Mouse (Mus musculus) splenic B cell, adult 2 months (primary cell): ENCODE measurements at regions not wholly inside any gene's neighbourhood (a gene's known extent, or its start where the extent isn't known, plus 50 kb on each side); places are given as distances from the start of the nearest gene placed in this dataset.

ENCODE experiments used
- DNase-seq: peaks from one replicate; pipeline ENCODE4 v3.0.0-alpha.2; 2011; ENCODE audit warnings: low read depth, low spot score
- H3K27me3 ChIP-seq: 2 replicates; pipeline ENCODE4 v1.6.1; 2012; ENCODE audit warnings: mild to moderate bottlenecking, low read length, moderate library complexity, mixed read lengths; ENCODE audit not compliant: control insufficient read depth, poor library complexity, insufficient read depth, severe bottlenecking
- H3K36me3 ChIP-seq: 2 replicates; pipeline ENCODE4 v1.6.1; 2012; ENCODE audit warnings: mild to moderate bottlenecking, low read length, moderate library complexity, mixed read lengths; ENCODE audit not compliant: control insufficient read depth, poor library complexity, insufficient read depth, severe bottlenecking

DNA sequence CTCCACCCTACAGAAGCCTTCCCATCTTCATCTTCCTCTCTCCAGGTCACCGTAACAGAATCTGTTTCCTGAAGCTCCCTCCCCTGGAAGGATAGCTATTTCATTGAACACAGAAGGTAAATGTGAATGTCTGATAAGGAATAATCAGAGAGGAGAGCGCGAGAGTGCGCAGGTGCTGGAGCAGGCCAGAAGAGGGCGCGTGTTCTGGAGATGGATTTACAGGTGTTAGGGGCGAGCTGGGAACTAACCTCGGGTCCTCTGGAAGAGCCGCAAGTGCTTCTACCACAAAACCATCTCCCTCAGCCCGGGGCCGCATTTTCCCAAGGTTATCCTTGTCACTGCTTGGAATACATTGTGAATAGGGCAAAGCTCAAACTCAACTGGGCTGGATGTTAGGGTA, 112.8 kb downstream of the Tfap2c start:
- no peak for DNase-seq
- H3K27me3 ChIP-seq, result no peaks in the 10 kb centered on the region
- H3K36me3 ChIP-seq, result no peaks in the 10 kb centered on the region

- no peaks in the 10 kb centered on the region for H3K36me3 ChIP-seq
- no peaks in the 10 kb centered on the region for H3K27me3 ChIP-seq
- DNase-seq, result no peak
Observed at GRCm38 (mm10) chr2:172663681-172664080, 114.3 kb downstream of the Tfap2c start.

- no peak for DNase-seq
- Histone ChIP-seq H3K27me3 (no peaks in the 10 kb centered on the region), H3K36me3 (no peaks in the 10 kb centered on the region)
Observed at GRCm38 (mm10) chr2:172673081-172673480, 123.7 kb downstream of the Tfap2c start.

GRCm38 (mm10) chr2:172674641-172675040, 125.2 kb downstream of the Tfap2c start:
- Histone ChIP-seq H3K36me3 (no peaks in the 10 kb centered on the region), H3K27me3 (no peaks in the 10 kb centered on the region)
- no peak for DNase-seq

DNA sequence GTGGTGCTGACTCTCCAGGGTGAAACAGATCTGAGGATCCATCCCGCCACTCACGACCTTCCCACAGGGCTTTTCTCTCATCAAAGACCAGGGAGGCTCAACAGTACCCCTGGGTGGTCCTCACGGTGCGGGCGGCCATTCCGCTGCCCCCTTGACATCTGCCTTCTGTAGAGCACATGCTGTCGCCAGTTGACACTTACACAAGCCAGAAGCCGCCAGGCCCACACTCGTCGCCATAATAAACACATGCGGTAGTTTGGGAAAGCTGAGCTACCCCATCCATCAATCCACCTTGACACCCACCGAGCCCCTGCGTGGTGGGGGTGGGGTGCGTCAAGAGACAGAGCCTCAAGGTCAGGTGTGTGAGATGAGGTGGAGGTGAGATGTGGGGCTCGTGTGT, 125.7 kb downstream of the Tfap2c start:
- no peak for DNase-seq
- no peaks in the 10 kb centered on the region for H3K27me3 ChIP-seq
- H3K36me3 ChIP-seq, result no peaks in the 10 kb centered on the region

GRCm38 (mm10) chr2:172690196-172690595, 140.8 kb downstream of the Tfap2c start:
- H3K27me3 ChIP-seq, result no peaks in the 10 kb centered on the region
- H3K36me3 ChIP-seq, result no peaks in the 10 kb centered on the region
- DNase-seq, result no peak

DNA sequence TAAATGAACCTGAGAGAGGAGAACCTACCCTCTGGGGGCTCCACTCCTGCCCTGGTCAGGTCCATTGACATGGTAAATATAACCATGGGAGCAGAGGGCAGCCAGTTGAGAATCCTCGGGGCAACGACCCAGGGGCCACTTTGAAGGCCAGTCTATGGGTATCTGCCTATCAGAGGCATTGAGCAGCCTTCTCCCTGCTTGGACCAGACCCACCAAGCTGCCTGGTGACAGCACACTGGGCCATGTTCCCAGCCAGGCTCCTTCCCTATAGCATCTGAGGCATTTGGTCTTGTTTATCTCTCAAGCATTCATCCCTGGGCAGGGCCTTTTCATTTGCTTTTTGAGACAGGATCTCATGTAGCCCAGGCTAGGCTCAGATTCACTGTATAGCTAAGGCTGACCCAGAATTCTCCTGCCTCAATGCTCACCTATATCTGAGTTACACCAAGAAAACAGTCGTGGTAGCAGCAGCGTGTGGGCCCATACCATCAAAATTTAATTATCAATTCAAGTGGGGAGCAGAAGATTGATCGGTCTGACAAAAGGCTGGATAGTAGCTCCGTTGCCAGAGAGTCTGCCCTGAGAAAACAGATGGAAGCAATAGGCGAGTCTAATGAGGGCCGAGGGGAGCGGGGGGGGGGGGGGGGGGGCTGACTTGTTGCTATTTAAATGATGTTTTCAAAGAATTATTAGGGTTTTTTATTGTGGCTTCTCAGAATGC, 141.7 kb downstream of the Tfap2c start:
- no peak for DNase-seq
- no peaks in the 10 kb centered on the region for H3K27me3 ChIP-seq
- H3K36me3 ChIP-seq, result no peaks in the 10 kb centered on the region

DNA sequence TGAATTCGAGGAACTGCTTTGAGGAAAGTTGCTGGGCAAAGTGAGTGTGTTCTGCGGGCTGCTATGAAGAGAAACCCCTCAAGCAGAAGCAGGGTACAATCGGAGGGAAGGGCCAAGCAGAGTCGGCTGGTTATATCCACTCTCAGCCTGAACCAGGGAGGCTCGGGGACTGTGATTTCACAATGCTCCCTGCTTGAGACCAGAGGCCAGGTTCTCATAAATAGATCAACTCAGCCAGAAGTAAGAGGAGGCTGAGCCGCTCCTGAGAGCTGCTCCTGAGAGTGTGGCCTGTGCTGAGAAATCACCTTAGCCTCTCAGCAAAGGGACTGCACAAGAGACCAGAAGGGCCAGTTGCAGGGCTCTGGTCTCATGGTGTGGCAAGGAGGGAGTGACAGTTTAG, 149.6 kb downstream of the Tfap2c start:
- DNase-seq, result no peak
- H3K27me3 ChIP-seq, result no peaks in the 10 kb centered on the region
- H3K36me3 ChIP-seq, result no peaks in the 10 kb centered on the region

DNA sequence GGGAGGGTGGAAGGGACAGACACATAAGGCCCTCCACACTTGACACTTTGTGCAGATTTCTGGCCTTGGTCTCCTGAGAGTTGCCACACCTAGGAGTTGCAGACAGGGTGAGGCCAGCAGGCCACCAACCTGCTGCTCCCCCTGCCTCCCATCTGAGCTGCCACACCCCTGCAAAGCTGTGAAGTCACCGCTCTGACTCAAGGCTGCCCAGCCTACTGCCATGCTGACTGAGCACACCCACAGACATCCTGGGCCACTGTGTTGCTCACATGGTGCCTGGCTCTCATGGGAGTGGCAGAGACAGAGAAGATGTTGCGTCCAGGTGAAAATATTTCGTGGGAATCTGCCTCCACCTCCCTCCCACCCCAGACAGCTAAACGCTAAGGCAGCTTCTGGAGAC, 150.3 kb downstream of the Tfap2c start:
- Histone ChIP-seq H3K36me3 (no peaks in the 10 kb centered on the region), H3K27me3 (no peaks in the 10 kb centered on the region)
- DNase-seq, result no peak

GRCm38 (mm10) chr2:172710641-172711040, 161.2 kb downstream of the Tfap2c start:
- no peaks in the 10 kb centered on the region for H3K27me3 ChIP-seq
- DNase-seq, result no peak
- H3K36me3 ChIP-seq, result no peaks in the 10 kb centered on the region

GRCm38 (mm10) chr2:172726701-172727100, 177.3 kb downstream of the Tfap2c start:
- no peak for DNase-seq

DNA sequence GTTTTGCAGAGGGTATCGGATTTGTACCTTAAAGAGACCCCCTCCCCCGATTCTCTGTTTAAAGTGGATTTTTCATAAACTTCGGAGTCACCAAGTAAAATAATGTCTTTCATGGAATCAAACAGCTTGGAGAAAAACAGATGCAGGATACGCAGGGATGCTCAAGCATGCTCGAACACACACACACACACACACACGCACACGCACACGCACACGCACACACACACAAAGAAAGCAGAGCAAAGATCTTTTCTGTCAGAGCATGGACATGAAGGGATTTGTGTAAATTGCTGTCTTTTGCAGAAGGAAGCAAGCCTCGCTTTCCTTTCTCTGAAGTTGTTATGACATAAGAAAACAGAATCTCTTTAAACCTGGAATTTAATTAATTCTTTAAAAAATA, 178.2 kb downstream of the Tfap2c start:
- H3K27me3 ChIP-seq, result no peaks in the 10 kb centered on the region
- no peaks in the 10 kb centered on the region for H3K36me3 ChIP-seq
- no peak for DNase-seq

More at GRCm38 (mm10) chr2:172726701-172727100, 177.3 kb downstream of the Tfap2c start:
- no peaks in the 10 kb centered on the region for H3K27me3 ChIP-seq
- H3K36me3 ChIP-seq, result no peaks in the 10 kb centered on the region

- Histone ChIP-seq H3K27me3 (no peaks in the 10 kb centered on the region), H3K36me3 (no peaks in the 10 kb centered on the region)
- DNase-seq, result no peak
Observed at GRCm38 (mm10) chr2:172728240-172728821, 178.9 kb downstream of the Tfap2c start.

DNA sequence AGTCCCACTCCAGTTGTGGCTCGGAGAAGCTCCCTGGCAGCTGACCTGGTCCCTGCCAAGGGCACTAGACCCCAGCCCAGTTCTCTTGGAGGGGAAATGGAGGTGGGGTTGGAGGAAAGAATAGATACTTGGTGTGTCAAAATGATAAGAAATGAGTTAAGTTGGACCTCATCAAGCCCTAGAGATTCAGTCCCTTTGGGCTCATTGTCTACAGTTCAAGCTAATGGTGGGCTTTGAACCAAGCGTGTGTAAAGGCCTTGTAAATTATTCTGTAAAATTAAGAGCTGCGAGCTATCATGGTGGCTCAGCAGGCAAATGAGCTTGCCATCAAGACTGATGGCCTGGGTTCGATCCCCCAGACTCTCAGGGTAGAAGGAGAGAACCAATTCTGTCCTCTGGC, 179.8 kb downstream of the Tfap2c start:
- Histone ChIP-seq H3K27me3 (no peaks in the 10 kb centered on the region), H3K36me3 (no peaks in the 10 kb centered on the region)
- DNase-seq, result no peak

- DNase-seq, result no peak
- no peaks in the 10 kb centered on the region for H3K27me3 ChIP-seq
- H3K36me3 ChIP-seq, result no peaks in the 10 kb centered on the region
Observed at GRCm38 (mm10) chr2:172729741-172730140, 180.3 kb downstream of the Tfap2c start.

DNA sequence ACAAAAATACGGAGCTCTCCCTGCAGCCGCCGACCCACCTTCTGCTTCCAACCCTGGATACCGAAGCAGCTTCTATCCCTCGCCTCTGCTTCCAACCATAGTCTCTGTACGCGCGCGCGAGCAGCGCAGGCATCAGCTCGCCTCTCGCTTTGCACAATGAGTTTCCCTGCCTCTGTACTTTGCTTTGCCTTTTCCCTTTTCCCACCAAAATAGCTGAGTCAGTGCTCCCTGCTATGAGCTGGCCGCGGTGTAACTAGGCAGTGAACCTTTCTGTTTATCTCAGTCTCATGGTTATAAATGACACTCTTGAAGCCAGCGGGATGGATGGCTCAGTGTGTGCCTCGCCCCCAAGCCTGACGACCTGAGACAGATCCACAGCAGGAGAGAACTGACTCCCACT, 182.0 kb downstream of the Tfap2c start:
- H3K27me3 ChIP-seq, result no peaks in the 10 kb centered on the region
- no peak for DNase-seq
- no peaks in the 10 kb centered on the region for H3K36me3 ChIP-seq
